Mouse (Mus musculus) hindbrain, embryonic 11.5 days (tissue): ENCODE data around the gene Atp5j. TPM values are rescaled to one million over a fixed set of nuclear protein-coding genes. Genes with fewer than 3 reads are reported as not detected.

Experiments used
- ATAC-seq: fragments of 200-750 bp; cut with Nextera tagmentation; 2 replicates; pipeline ENCODE4 v1.8.0; 2017; ENCODE audit warnings: mild to moderate bottlenecking, moderate TSS enrichment, moderate library complexity; ENCODE audit not compliant: low FRiP score
- DNase-seq: peaks from one replicate; pipeline ENCODE4 v3.0.0-alpha.2; 2015; ENCODE audit warnings: low spot score
- H3K27ac ChIP-seq: fragments of 300-500 bp; sonication (generic); 2 replicates; pipeline ENCODE4 v1.5.1; 2014; ENCODE audit warnings: mild to moderate bottlenecking, low read depth, low read length
- H3K27me3 ChIP-seq: fragments of 300-500 bp; sonication (generic); 2 replicates; pipeline ENCODE4 v1.6.1; 2014; ENCODE audit warnings: mild to moderate bottlenecking, low read length, moderate library complexity, mixed read lengths; ENCODE audit not compliant: control insufficient read depth, insufficient read depth
- H3K36me3 ChIP-seq: fragments of 300-500 bp; sonication (generic); 2 replicates; pipeline ENCODE4 v1.6.1; 2014; ENCODE audit warnings: mild to moderate bottlenecking, low read length, moderate library complexity, mixed read lengths; ENCODE audit not compliant: control insufficient read depth, insufficient read depth
- H3K4me1 ChIP-seq: fragments of 300-500 bp; sonication (generic); replicated peaks from 2 replicates; pipeline ENCODE4 v1.6.1; 2014; ENCODE audit warnings: low read length, mixed read lengths; ENCODE audit not compliant: control insufficient read depth, insufficient read depth
- H3K4me2 ChIP-seq: fragments of 300-500 bp; sonication (generic); replicated peaks from 2 replicates; pipeline ENCODE4 v1.6.1; 2014; ENCODE audit warnings: mild to moderate bottlenecking, low read depth, low read length
- H3K4me3 ChIP-seq: fragments of 300-500 bp; sonication (generic); 2 replicates; pipeline ENCODE4 v1.5.1; 2014; ENCODE audit warnings: low read depth, low read length
- H3K9ac ChIP-seq: fragments of 300-500 bp; sonication (generic); 2 replicates; pipeline ENCODE4 v1.6.1; 2014; ENCODE audit warnings: low read depth, low read length
- H3K9me3 ChIP-seq: fragments of 300-500 bp; sonication (generic); 2 replicates; pipeline ENCODE4 v1.6.1; 2016; ENCODE audit warnings: low read length; ENCODE audit not compliant: control insufficient read depth
- WGBS: fragments of 180-500 bp; shearing (Covaris S2); extraction: QIAGEN DNeasy Blood & Tissue Kit; methylation state at CpG from one replicate; pipeline ENCODE4 v1.1.7; 2014; 5-methylcytosine and 5-hydroxymethylcytosine counted together
- polyA plus RNA-seq: library from polyadenylated mRNA; unstranded; fragments of >200 nt; fragmentation: Nextera tagmentation; extraction: Ambion mirVana; gene quantifications from 2 replicates; pipeline ENCODE4 v1.2.1, GENCODE M21; 2014

The Atp5j gene
- polyA plus RNA-seq, 1 experiment from 2014 or later = 760 TPM

DNA sequence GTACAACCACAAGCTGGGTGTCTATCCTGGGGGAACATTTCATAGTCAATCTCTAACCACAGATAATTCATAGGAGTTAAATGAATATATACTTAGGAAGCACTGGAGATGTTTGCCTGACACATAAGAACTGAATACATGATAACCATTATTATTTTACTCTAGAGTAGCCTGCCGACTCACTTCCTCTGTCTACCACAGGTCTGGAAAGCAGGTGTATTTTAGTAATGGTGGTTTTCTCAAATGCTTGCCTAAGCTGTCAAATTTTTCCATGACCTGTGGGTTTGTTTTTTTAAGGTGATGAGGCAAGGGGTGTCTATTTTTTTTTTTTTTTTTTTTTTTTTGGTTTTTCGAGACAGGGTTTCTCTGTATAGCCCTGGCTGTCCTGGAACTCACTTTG is 35.4 kb downstream of the Atp5j start:
- Histone ChIP-seq H3K36me3 (no peaks in the 10 kb centered on the region), H3K4me3 (no peak overlapping the region), H3K27ac (no peak overlapping the region), H3K9me3 (no peaks in the 10 kb centered on the region), H3K27me3 (no peaks in the 10 kb centered on the region), H3K4me1 (no peaks in the 10 kb centered on the region), H3K9ac (no peak overlapping the region), H3K4me2 (no peak overlapping the region)
- DNase-seq (no peak), ATAC-seq (no peak)
- 94% methylated on average over 1 of the region's 2 CpGs for WGBS

DNA sequence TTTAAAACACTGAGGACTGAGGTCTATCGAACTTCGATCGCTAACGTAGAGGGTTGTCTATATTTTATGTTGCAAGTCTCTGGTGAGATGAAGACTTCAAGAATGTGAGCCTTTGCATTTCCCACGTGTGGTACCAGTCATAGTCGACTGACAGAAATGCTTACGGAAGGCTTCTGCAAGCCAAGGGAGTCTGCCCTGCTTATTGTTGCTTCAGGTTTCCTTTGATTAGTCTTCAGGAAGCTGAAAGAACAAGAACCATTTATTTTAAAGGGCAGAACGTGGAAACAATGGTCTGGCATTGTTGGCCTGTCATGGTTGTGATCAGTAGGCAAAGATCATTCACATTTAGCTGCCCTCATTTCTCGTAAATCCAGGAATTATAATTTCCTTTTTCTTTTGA is 38.7 kb downstream of the Atp5j start:
- H3K4me2 ChIP-seq = no peak overlapping the region

DNA sequence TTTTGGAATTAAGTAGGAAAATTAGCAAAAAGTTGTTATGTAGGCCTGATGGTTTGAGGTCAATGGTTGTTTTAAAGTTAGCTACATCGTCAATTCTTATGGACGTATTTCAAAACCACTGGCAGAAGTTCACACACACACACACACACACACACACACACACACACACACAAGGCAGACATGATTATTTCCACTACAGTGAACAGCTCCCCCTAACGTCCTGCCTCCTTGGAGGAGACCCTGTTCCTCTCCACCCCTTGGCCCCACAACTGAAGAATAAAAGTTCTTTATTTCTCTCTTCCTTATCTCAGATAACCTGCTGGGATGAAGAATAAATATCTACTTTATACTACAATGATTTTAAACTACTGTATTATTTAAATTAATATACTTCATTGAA is 40.1 kb downstream of the Atp5j start:
- H3K9ac ChIP-seq = no peak overlapping the region
- DNase-seq (no peak), ATAC-seq (no peak)
- H3K4me2 ChIP-seq = no peak overlapping the region
- H3K9me3 ChIP-seq = no peaks in the 10 kb centered on the region
- no peaks in the 10 kb centered on the region for H3K4me1 ChIP-seq
- no peak overlapping the region for H3K4me3 ChIP-seq
- no peaks in the 10 kb centered on the region for H3K27me3 ChIP-seq
- H3K27ac ChIP-seq = no peak overlapping the region
- WGBS = 76% methylated on average over 3 of the region's 3 CpGs
- no peaks in the 10 kb centered on the region for H3K36me3 ChIP-seq

More for the DNA sequence above, 38.7 kb downstream of the Atp5j start:
- Histone ChIP-seq H3K27ac (no peak overlapping the region), H3K4me3 (no peak overlapping the region), H3K9ac (no peak overlapping the region), H3K4me1 (no peaks in the 10 kb centered on the region), H3K36me3 (no peaks in the 10 kb centered on the region), H3K27me3 (no peaks in the 10 kb centered on the region), H3K9me3 (no peaks in the 10 kb centered on the region)
- ATAC-seq (no peak), DNase-seq (no peak)
- WGBS = 65% methylated on average over 9 of the region's 9 CpGs

DNA sequence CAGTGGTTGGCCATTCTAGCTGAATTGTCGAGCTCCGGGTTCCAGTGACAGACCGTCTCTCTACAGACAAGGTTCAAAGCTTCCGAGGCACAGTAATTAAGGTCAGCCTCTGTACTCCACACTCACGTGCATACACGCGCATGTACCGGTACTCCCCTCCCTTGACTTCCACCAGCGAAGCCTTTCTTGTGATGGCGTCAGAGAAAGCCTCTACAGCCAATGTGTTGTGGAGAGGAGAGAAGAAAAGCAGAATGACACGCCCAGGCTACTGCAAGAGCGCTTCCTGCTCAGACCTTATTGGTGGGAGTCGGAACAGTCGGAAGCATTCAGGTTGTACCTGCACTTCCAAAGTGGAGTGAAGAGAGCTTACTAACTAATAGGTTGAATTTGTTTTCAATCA is 42.0 kb downstream of the Atp5j start:
- Histone ChIP-seq H3K4me2 (no peak overlapping the region), H3K36me3 (no peaks in the 10 kb centered on the region), H3K9ac (no peak overlapping the region), H3K9me3 (no peaks in the 10 kb centered on the region), H3K27me3 (no peaks in the 10 kb centered on the region), H3K27ac (no peak overlapping the region), H3K4me3 (no peak overlapping the region), H3K4me1 (no peaks in the 10 kb centered on the region)
- 91% methylated on average over 14 of the region's 14 CpGs for WGBS
- DNase-seq (no peak), ATAC-seq (no peak)

DNA sequence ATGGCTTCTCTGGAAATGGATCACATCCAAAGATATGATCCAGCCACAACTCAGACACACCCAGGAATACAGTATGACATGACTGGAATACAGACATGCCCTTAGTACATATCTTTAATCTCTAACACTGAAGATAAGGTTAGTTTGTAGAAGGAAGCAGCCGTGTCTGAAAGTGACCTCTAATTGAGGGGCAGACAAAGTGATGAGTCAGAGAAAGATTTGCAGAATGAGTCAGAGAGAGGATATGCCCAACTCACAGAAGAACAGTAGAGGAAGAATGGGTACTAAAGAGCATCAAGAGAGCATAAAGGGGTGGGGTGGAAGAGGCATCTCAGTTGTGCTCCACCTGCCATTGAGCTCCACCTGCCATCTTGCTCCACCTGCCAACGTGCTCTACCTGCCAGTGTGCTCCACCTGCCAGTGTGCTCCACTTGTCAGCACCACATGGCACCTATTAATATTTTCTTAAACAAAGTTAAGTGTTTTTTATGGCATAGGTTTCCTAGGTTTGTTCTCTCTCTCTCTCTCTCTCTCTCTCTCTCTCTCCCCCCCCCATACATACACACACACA is 44.7 kb downstream of the Atp5j start:
- no peak for ATAC-seq
- Histone ChIP-seq H3K9me3 (no peaks in the 10 kb centered on the region), H3K4me2 (no peak overlapping the region), H3K4me1 (no peaks in the 10 kb centered on the region), H3K36me3 (no peaks in the 10 kb centered on the region), H3K27ac (no peak overlapping the region), H3K9ac (no peak overlapping the region), H3K27me3 (no peaks in the 10 kb centered on the region), H3K4me3 (no peak overlapping the region)
- WGBS = 91% methylated on average over 2 of the region's 2 CpGs
- no peak for DNase-seq

DNA sequence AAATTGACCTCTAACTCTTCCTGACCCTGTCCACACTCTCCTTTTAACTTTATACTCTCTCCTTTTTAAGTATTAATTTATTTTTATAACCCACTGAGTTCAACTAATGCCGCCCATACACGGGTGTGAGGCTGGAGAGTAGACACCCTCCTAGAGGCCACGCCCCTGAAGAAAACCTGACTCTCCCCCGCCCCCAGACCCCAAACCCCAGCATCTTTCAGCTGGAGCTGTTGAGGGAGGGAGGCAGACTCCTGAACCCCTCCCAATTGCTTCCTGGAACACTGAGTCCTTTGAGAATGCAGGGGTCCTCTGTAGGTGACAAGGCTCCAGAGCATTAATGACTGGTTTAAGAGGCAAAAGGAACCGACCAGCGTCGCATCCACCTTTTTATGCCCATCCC is 50.5 kb downstream of the Atp5j start:
- WGBS = 35% methylated on average over 7 of the region's 7 CpGs
- no peak for ATAC-seq
- H3K4me3 ChIP-seq = no peak overlapping the region

DNA sequence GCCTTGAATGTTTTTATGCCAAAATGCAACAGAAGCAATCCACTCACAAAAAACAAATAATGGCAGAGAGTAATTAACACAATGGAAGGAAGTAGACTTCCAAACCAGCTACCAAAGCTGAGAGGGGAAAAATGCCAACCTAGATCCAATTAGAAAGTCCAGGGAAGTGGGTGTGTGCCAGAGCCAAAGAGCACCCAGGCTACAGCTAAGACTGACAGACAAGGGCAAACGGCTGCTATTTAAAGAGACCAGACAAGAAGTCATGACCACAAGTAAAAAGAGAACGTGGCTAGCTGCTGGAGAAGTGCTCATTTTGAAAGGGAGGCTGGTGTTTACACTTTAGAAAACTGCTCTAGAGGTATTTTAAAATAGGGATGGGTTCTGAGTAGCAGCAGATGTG is 52.1 kb downstream of the Atp5j start:
- H3K4me1 ChIP-seq = no peaks in the 10 kb centered on the region
- WGBS = 55% methylated on average over 2 of the region's 2 CpGs
- no peak for ATAC-seq
- H3K4me2 ChIP-seq = no peak overlapping the region
- no peak overlapping the region for H3K4me3 ChIP-seq
- no peaks in the 10 kb centered on the region for H3K27me3 ChIP-seq
- DNase-seq = no peak
- no peaks in the 10 kb centered on the region for H3K9me3 ChIP-seq
- H3K27ac ChIP-seq = no peak overlapping the region
- H3K36me3 ChIP-seq = 0 out of 2 replicates have a peak, but pooled peaks cover 3% of the 10 kb centered on the region
- H3K9ac ChIP-seq = no peak overlapping the region

More for the DNA sequence above, 50.5 kb downstream of the Atp5j start:
- Histone ChIP-seq H3K4me1 (no peaks in the 10 kb centered on the region), H3K9ac (no peak overlapping the region), H3K27ac (no peak overlapping the region), H3K36me3 (0 out of 2 replicates have a peak, but pooled peaks cover under 1% of the 10 kb centered on the region), H3K27me3 (no peaks in the 10 kb centered on the region), H3K9me3 (no peaks in the 10 kb centered on the region), H3K4me2 (no peak overlapping the region)
- no peak for DNase-seq

DNA sequence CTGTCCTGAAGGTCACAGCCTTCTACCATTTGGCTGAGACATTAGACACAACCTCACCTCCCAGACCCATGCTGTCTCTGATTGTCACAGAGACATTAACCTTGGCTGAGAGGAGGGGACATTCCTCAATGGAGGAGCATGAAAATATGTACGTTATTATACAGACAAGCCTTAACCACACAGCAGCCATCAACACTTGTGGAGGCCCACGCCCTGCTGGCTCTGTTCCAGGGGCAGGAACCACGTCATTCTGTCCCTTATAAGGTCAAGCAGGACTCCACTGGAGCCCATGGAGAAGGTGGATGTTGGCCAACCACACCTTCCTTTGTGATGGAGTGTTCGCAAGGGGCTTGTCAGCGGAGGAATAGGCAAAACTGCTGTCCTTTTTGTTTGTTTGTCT is 55.7 kb downstream of the Atp5j start:
- WGBS = 88% methylated on average over 5 of the region's 5 CpGs
- H3K9ac ChIP-seq = no peak overlapping the region
- DNase-seq = no peak

DNA sequence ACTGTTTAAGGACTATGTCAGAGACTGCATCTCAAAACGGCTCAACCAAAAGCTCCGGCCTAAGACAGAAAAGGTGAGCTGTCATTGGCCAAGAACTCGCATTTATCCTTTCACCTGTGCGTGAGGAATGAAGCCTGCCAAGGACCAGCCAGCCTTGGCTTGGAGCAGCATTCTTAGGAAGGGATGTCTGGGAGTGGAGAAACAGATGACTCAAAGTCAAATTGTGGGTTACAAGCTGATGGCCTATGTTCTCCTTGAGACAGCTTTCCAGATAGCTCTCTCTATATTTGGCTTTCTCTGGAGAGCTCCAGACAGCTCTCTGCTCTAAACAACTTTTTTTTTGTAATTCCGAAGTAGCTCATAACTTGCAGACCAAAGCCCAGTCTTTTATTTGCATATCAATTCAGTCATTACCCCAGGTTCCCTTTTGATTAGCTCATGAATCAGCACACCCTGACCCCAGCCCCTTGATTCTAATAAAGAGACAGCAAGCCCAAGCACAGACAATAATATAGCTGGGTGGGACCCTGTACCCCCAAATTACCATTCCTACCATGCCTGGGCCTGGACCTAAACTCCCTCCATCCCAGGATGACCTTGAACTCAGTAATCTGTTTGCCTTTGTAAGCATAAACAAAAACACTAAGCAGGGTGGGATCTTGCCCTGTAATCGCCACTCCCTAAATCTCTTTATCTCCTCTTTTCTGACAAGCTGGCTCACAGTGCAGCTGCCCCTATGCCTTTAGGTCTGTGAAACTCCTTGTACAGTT is 56.4 kb downstream of the Atp5j start:
- Histone ChIP-seq H3K36me3 (0 out of 2 replicates have a peak, but pooled peaks cover 3% of the 10 kb centered on the region), H3K4me2 (no peak overlapping the region), H3K9ac (no peak overlapping the region), H3K4me1 (no peaks in the 10 kb centered on the region), H3K27ac (no peak overlapping the region), H3K4me3 (no peak overlapping the region), H3K9me3 (no peaks in the 10 kb centered on the region), H3K27me3 (no peaks in the 10 kb centered on the region)
- WGBS = 81% methylated on average over 6 of the region's 6 CpGs
- DNase-seq (no peak), ATAC-seq (no peak)

More for the DNA sequence above, 55.7 kb downstream of the Atp5j start:
- Histone ChIP-seq H3K4me2 (no peak overlapping the region), H3K27ac (no peak overlapping the region), H3K4me3 (no peak overlapping the region), H3K36me3 (0 out of 2 replicates have a peak, but pooled peaks cover 3% of the 10 kb centered on the region), H3K27me3 (no peaks in the 10 kb centered on the region), H3K4me1 (no peaks in the 10 kb centered on the region), H3K9me3 (no peaks in the 10 kb centered on the region)
- ATAC-seq = no peak
